Mouse (Mus musculus) T-helper 2 cell (primary cell): ENCODE results near the gene Lamb2.

ENCODE experiments used
- in situ Hi-C: fragments of 300-600 bp; cut with MboI, MseI; formaldehyde crosslinking; loops from one replicate; pipeline ENCODE4 v1.15.1; 2025; ENCODE audit warnings: high pct_unique_total_duplicates

Gene Lamb2

GRCm38 (mm10) chr9:108490559-108491285 is 11.2 kb downstream of the Lamb2 start, which contains the start of gene Usp19:
Gene Usp19 (plus strand): TSS chr9:108490602.
- in situ Hi-C loops = no loop called here

- in situ Hi-C loops = no loop called here
Observed at GRCm38 (mm10) chr9:108491286-108491580, 11.7 kb downstream of the Lamb2 start.

- in situ Hi-C loops = no loop called here
Observed at GRCm38 (mm10) chr9:108492043-108492750, 12.7 kb downstream of the Lamb2 start.

GRCm38 (mm10) chr9:108493246-108493645 is 13.7 kb downstream of the Lamb2 start:
- in situ Hi-C loops = no loop called here

GRCm38 (mm10) chr9:108494146-108494825 is 14.8 kb downstream of the Lamb2 start:
- in situ Hi-C loops = no loop called here

- in situ Hi-C loops = no loop called here
Observed at GRCm38 (mm10) chr9:108494905-108495304, 15.4 kb downstream of the Lamb2 start.

- in situ Hi-C loops = no loop called here
Observed at GRCm38 (mm10) chr9:108499231-108499630, 19.7 kb downstream of the Lamb2 start.

GRCm38 (mm10) chr9:108499943-108500342 is 20.4 kb downstream of the Lamb2 start:
- in situ Hi-C loops = no loop called here

GRCm38 (mm10) chr9:108506901-108507300 is 27.4 kb downstream of the Lamb2 start:
- in situ Hi-C loops = no loop called here

GRCm38 (mm10) chr9:108507619-108508434 is 28.3 kb downstream of the Lamb2 start, which contains the start of gene Qars:
Gene Qars (plus strand): TSS chr9:108507706.
- in situ Hi-C loops = no loop called here

- in situ Hi-C loops = no loop called here
Observed at GRCm38 (mm10) chr9:108508776-108509175, 29.2 kb downstream of the Lamb2 start.

GRCm38 (mm10) chr9:108516380-108517251 is 37.1 kb downstream of the Lamb2 start, which contains the start of gene Qrich1:
Gene Qrich1 (plus strand): TSS chr9:108516806.
- in situ Hi-C loops = no loop called here

GRCm38 (mm10) chr9:108517253-108517930 is 37.9 kb downstream of the Lamb2 start:
- in situ Hi-C loops = no loop called here

GRCm38 (mm10) chr9:108517931-108518332 is 38.4 kb downstream of the Lamb2 start:
- in situ Hi-C loops = no loop called here

- in situ Hi-C loops = no loop called here
Observed at GRCm38 (mm10) chr9:108521604-108522003, 42.1 kb downstream of the Lamb2 start.

GRCm38 (mm10) chr9:108523341-108523740 is 43.8 kb downstream of the Lamb2 start:
- in situ Hi-C loops = no loop called here

GRCm38 (mm10) chr9:108525400-108525799 is 45.9 kb downstream of the Lamb2 start:
- in situ Hi-C loops = no loop called here

GRCm38 (mm10) chr9:108530954-108531353 is 51.4 kb downstream of the Lamb2 start:
- in situ Hi-C loops = no loop called here

GRCm38 (mm10) chr9:108531496-108531895 is 52.0 kb downstream of the Lamb2 start:
- in situ Hi-C loops = no loop called here
